Mouse (Mus musculus): Measurements from ENCODE around the gene Magea4. TPM values are rescaled to one million over a fixed set of nuclear protein-coding genes. Genes with fewer than 3 reads are reported as not detected.

The Magea4 gene
- total RNA-seq (2022): not detected

GRCm38 (mm10) chrX:72221717-72222116 lies at the start of gene Magea4:
Gene Magea4 (plus strand): TSS chrX:72222017.
- no peak for DNase-seq (ENCODE audit: low spot score in 2 of 2)

DNA sequence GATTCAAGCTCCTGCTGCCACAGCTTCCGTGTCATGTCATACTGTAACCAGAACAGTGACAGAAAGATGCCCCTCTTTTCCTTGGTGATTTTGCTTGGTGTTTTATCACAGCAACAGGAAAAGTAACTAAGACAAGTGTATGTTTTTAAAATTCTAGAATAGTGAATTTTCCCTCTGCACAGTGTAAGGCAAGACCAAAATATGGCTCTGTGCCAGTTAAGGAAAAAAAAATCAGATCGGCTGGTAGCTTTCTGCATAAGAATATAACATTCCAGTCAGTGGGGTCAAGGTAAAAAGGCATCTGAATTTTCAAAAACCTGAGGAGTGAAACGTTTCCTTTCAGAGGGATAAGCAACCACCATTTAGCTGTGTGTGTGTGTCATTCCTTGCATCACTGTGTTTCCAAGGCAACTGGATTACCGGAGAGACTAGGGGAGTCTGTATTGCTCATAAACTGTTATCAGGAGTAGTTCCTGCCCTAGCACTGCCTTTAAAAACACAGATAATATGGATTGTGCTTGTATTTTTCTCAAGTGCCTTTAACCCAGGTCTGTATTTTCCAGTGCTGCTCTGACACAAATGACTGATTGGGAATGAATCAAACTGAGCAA lies 18.8 kb upstream of the Magea4 start:
- no peak for DNase-seq (ENCODE audit: low spot score in 2 of 2)

- DNase-seq (ENCODE audit: low spot score in 2 of 2): no peak
Measured at GRCm38 (mm10) chrX:72270637-72271036, 48.8 kb downstream of the Magea4 start.

Small RNAs within 50 kb of the gene (microRNA-seq; reads per million reads assigned to microRNA genes)
- 7.3 to 8.0 reads per million in 2 experiments for gene Mir224
- gene Mir452: 0 to 0.32 reads per million in 2 experiments

Other genes starting within 250 kb of the Magea4 start
- gene Fate1, start 249.0 kb upstream of the Magea4 start, total RNA-seq (2022): under 1 TPM in 1 of 4 experiments, not detected in 3; 0.41 TPM
- under 1 TPM in 2 of 4 experiments, not detected in 2; 0.11 to 0.57 TPM for gene Cnga2, start 230.2 kb upstream of the Magea4 start, total RNA-seq (2022)
- gene Gabre, start 52.8 kb downstream of the Magea4 start, total RNA-seq (2022): under 1 TPM; 0.10 to 0.50 (median 0.15) TPM
- gene Magea10, start 164.8 kb downstream of the Magea4 start, total RNA-seq (2022): not detected